Mouse (Mus musculus): ENCODE measurements at regions not wholly inside any gene's neighbourhood (a gene's known extent, or its start where the extent isn't known, plus 50 kb on each side); places are given as distances from the start of the nearest gene placed in this dataset.
A peak's percentile ranks its signal among the peaks of the same experiment; 100 is the strongest.

- H3K9me3 ChIP-seq (ENCODE audit: control insufficient read depth, low read length): no peaks in the 10 kb centered on the region
- 75% methylated on average over 9 of the region's 9 CpGs for WGBS
- H3K4me1 ChIP-seq (replicated peaks; ENCODE audit: control insufficient read depth, insufficient read depth): no peaks in the 10 kb centered on the region
- no peak overlapping the region for H3K4me3 ChIP-seq (ENCODE audit: low read depth, low read length)
- no peaks in the 10 kb centered on the region for H3K27me3 ChIP-seq (ENCODE audit: control insufficient read depth, insufficient read depth, low read length)
- TF ChIP-seq EP300 (optimal IDR thresholded peaks at IDR 0.05): no peak
- TF ChIP-seq CTCF (IDR thresholded peaks at IDR 0.05; ENCODE audit: low read depth): no peak
- no peak for ATAC-seq (ENCODE audit: low FRiP score, low TSS enrichment)
- H3K9ac ChIP-seq (ENCODE audit: low read length): no peak overlapping the region
- DNase-seq (ENCODE audit: low spot score): no peak
- H3K36me3 ChIP-seq (ENCODE audit: control insufficient read depth, insufficient read depth, low read length): no peaks in the 10 kb centered on the region
- H3K27ac ChIP-seq (replicated peaks): no peak overlapping the region
- H3K4me2 ChIP-seq (replicated peaks; ENCODE audit: low read depth): no peak overlapping the region
These were observed 123.3 kb upstream of the Id2 start for GRCm38 (mm10) chr12:25220096-25220779.

GRCm38 (mm10) chr12:25219546-25219945 lies 122.6 kb upstream of the Id2 start:
- WGBS: 80% methylated on average over 10 of the region's 10 CpGs
- no peak for DNase-seq (ENCODE audit: low spot score)
- H3K9me3 ChIP-seq (ENCODE audit: control insufficient read depth, low read length): no peaks in the 10 kb centered on the region
- H3K36me3 ChIP-seq (ENCODE audit: control insufficient read depth, insufficient read depth, low read length): no peaks in the 10 kb centered on the region
- ATAC-seq (ENCODE audit: low FRiP score, low TSS enrichment): no peak
- H3K4me1 ChIP-seq (replicated peaks; ENCODE audit: control insufficient read depth, insufficient read depth): no peaks in the 10 kb centered on the region
- no peak overlapping the region for H3K27ac ChIP-seq (replicated peaks)
- no peak overlapping the region for H3K4me2 ChIP-seq (replicated peaks; ENCODE audit: low read depth)
- no peaks in the 10 kb centered on the region for H3K27me3 ChIP-seq (ENCODE audit: control insufficient read depth, insufficient read depth, low read length)
- H3K4me3 ChIP-seq (ENCODE audit: low read depth, low read length): no peak overlapping the region
- no peak for TF ChIP-seq EP300 (optimal IDR thresholded peaks at IDR 0.05)
- no peak for TF ChIP-seq CTCF (IDR thresholded peaks at IDR 0.05; ENCODE audit: low read depth)
- no peak overlapping the region for H3K9ac ChIP-seq (ENCODE audit: low read length)

- peak; percentile 78 for DNase-seq (ENCODE audit: low spot score)
- H3K36me3 ChIP-seq (ENCODE audit: control insufficient read depth, insufficient read depth, low read length): no peaks in the 10 kb centered on the region
- H3K4me3 ChIP-seq (ENCODE audit: low read depth, low read length): no peak overlapping the region
- 0 out of 2 replicates have a peak, but pooled peaks cover 3% of the 10 kb centered on the region for H3K9me3 ChIP-seq (ENCODE audit: control insufficient read depth, low read length)
- no peak overlapping the region for H3K9ac ChIP-seq (ENCODE audit: low read length)
- no peaks in the 10 kb centered on the region for H3K27me3 ChIP-seq (ENCODE audit: control insufficient read depth, insufficient read depth, low read length)
- peak; percentile 92 for ATAC-seq (ENCODE audit: low FRiP score, low TSS enrichment)
- WGBS: 42% methylated on average over 5 of the region's 5 CpGs
- no peak for TF ChIP-seq EP300 (optimal IDR thresholded peaks at IDR 0.05)
- no peak overlapping the region for H3K4me2 ChIP-seq (replicated peaks; ENCODE audit: low read depth)
- H3K27ac ChIP-seq (replicated peaks): no peak overlapping the region; the same call in 1 of the 2 replicates
- no peaks in the 10 kb centered on the region for H3K4me1 ChIP-seq (replicated peaks; ENCODE audit: control insufficient read depth, insufficient read depth)
These were observed 120.0 kb upstream of the Id2 start for GRCm38 (mm10) chr12:25216792-25217516.

- no peak for DNase-seq (ENCODE audit: low spot score)
- Histone ChIP-seq H3K9ac (ENCODE audit: low read length) (no peak overlapping the region), H3K27ac (replicated peaks) (no peak overlapping the region), H3K36me3 (ENCODE audit: control insufficient read depth, insufficient read depth, low read length) (no peaks in the 10 kb centered on the region), H3K4me1 (replicated peaks; ENCODE audit: control insufficient read depth, insufficient read depth) (no peaks in the 10 kb centered on the region), H3K9me3 (ENCODE audit: control insufficient read depth, low read length) (0 out of 2 replicates have a peak, but pooled peaks cover 3% of the 10 kb centered on the region), H3K4me2 (replicated peaks; ENCODE audit: low read depth) (no peak overlapping the region), H3K4me3 (ENCODE audit: low read depth, low read length) (no peak overlapping the region), H3K27me3 (ENCODE audit: control insufficient read depth, insufficient read depth, low read length) (no peaks in the 10 kb centered on the region)
- 61% methylated on average over 5 of the region's 5 CpGs for WGBS
- ATAC-seq (ENCODE audit: low FRiP score, low TSS enrichment): no peak
- TF ChIP-seq CTCF (IDR thresholded peaks at IDR 0.05; ENCODE audit: low read depth) (no peak), EP300 (optimal IDR thresholded peaks at IDR 0.05) (no peak)
These were observed 118.3 kb upstream of the Id2 start for GRCm38 (mm10) chr12:25215266-25215665.

- Histone ChIP-seq H3K27me3 (ENCODE audit: control insufficient read depth, insufficient read depth, low read length) (no peaks in the 10 kb centered on the region), H3K9me3 (ENCODE audit: control insufficient read depth, low read length) (0 out of 2 replicates have a peak, but pooled peaks cover 3% of the 10 kb centered on the region), H3K9ac (ENCODE audit: low read length) (no peak overlapping the region), H3K4me1 (replicated peaks; ENCODE audit: control insufficient read depth, insufficient read depth) (no peaks in the 10 kb centered on the region), H3K27ac (replicated peaks) (no peak overlapping the region), H3K36me3 (ENCODE audit: control insufficient read depth, insufficient read depth, low read length) (no peaks in the 10 kb centered on the region), H3K4me2 (replicated peaks; ENCODE audit: low read depth) (no peak overlapping the region), H3K4me3 (ENCODE audit: low read depth, low read length) (no peak overlapping the region)
- no peak for DNase-seq (ENCODE audit: low spot score)
- ATAC-seq (ENCODE audit: low FRiP score, low TSS enrichment): no peak
- TF ChIP-seq CTCF (IDR thresholded peaks at IDR 0.05; ENCODE audit: low read depth) (no peak), EP300 (optimal IDR thresholded peaks at IDR 0.05) (no peak)
- WGBS: 82% methylated on average over 11 of the region's 11 CpGs
These were observed 117.0 kb upstream of the Id2 start for GRCm38 (mm10) chr12:25213782-25214478.

All from stomach, postnatal 0 days (tissue).